In genomic region chr6:108092646-108093045, GRCm38 (mm10) we compare ENCODE assay signal across 24 mouse cellular contexts. TPM values are rescaled to one million over a fixed set of nuclear protein-coding genes. Genes with fewer than 3 reads are reported as not detected.
DNase-seq lines count a peak whose midpoint lies in the region; ATAC-seq and TF ChIP-seq lines count a peak whose summit lies in the region.
"Had no signal": no experiment of that assay in that cellular context is flagged by ENCODE, and none has a peak within 500 bp of the region (broad histone marks: within the 10 kb centered on the region; RNA-seq: fewer than 3 reads in every experiment).

No protein-coding gene starts in this region.

- WGBS in kidney, adult 2 months, result 57% methylated on average over 3 of the region's 3 CpGs
- WGBS in kidney, embryonic 16.5 days, result 82% methylated on average over 3 of the region's 3 CpGs

- H3K9me3 ChIP-seq in kidney, embryonic 16.5 days (ENCODE audit: low read length), result no peaks in the 10 kb centered on the region
- H3K9me3 ChIP-seq: embryonic facial prominence, embryonic 13.5 days; embryonic facial prominence, embryonic 15.5 days; forebrain, embryonic 10.5 days; forebrain, embryonic 12.5 days had no signal

- H3K4me1 ChIP-seq in kidney, adult 2 months (ENCODE audit: control insufficient read depth, insufficient read depth, low read length), result peaks cover 20% of the 10 kb centered on the region; the same call in 1 of the 2 replicates
- no peaks in the 10 kb centered on the region for H3K4me1 ChIP-seq in kidney, embryonic 16.5 days (ENCODE audit: insufficient read depth, low read length)
- H3K4me1 ChIP-seq: forebrain, embryonic 12.5 days had no signal

- H3K4me3 ChIP-seq in kidney, adult 2 months (ENCODE audit: insufficient read depth, low read depth, low read length), result no peak overlapping the region
- no peak overlapping the region for H3K4me3 ChIP-seq in kidney, embryonic 16.5 days (ENCODE audit: low read length)
- H3K4me3 ChIP-seq: embryonic facial prominence, embryonic 13.5 days; embryonic facial prominence, embryonic 15.5 days; erythroblast, embryonic 14.5 days; forebrain, embryonic 10.5 days; forebrain, embryonic 12.5 days had no signal

- no peak overlapping the region for H3K4me2 ChIP-seq in kidney, embryonic 16.5 days (replicated peaks; ENCODE audit: low read depth, low read length)
- H3K4me2 ChIP-seq: embryonic facial prominence, embryonic 13.5 days; embryonic facial prominence, embryonic 15.5 days; forebrain, embryonic 12.5 days had no signal

- no peak for ATAC-seq in kidney, embryonic 16.5 days (ENCODE audit: low FRiP score, low TSS enrichment)
- ATAC-seq: forebrain, embryonic 14.5 days had no signal

- peak overlapping the region; percentile 93 for H3K27ac ChIP-seq in kidney, adult 2 months (ENCODE audit: insufficient read depth, low read depth, low read length)
- no peak overlapping the region for H3K27ac ChIP-seq in kidney, embryonic 16.5 days (ENCODE audit: low read length)
- H3K27ac ChIP-seq: embryonic facial prominence, embryonic 13.5 days; embryonic facial prominence, embryonic 15.5 days; forebrain, embryonic 10.5 days; forebrain, embryonic 12.5 days had no signal

- TF ChIP-seq POLR2A in kidney, adult 2 months (IDR thresholded peaks at IDR 0.05; ENCODE audit: low read depth, low read length), result no peak

- peak; percentile 85 for DNase-seq in kidney, adult 2 months
- DNase-seq in kidney, postnatal 10 days, result no peak
- peak; percentile 82 for DNase-seq in kidney, adult 9 months
- DNase-seq in kidney, postnatal 25 days, result peak; percentile 56 to 79
- DNase-seq in kidney, postnatal 4 days, result no peak
- peak; percentile 71 to 79 for DNase-seq in kidney, postnatal 36 days
- no peak for DNase-seq in thymus, postnatal 36 days
- DNase-seq: adrenal gland, adult 2 months; adrenal gland, postnatal 10 days; adrenal gland, postnatal 25 days; cerebellum, adult 11 months; cerebellum, adult 18-20 months; cerebellum, adult 8-10 months; cerebellum, adult 9-11 months; cerebellum, postnatal 14 days; cerebellum, postnatal 36 days; embryo, embryonic 11 days had no signal

- no peaks in the 10 kb centered on the region for H3K27me3 ChIP-seq in kidney, adult 2 months (replicated peaks; ENCODE audit: control insufficient read depth, insufficient read depth, low read length)
- no peaks in the 10 kb centered on the region for H3K27me3 ChIP-seq in kidney, embryonic 16.5 days (ENCODE audit: insufficient read depth, low read length)
- H3K27me3 ChIP-seq: embryonic facial prominence, embryonic 13.5 days; embryonic facial prominence, embryonic 15.5 days; forebrain, embryonic 12.5 days had no signal

- H3K9ac ChIP-seq in kidney, embryonic 16.5 days (replicated peaks; ENCODE audit: low read length), result no peak overlapping the region
- H3K9ac ChIP-seq: embryonic facial prominence, embryonic 13.5 days; embryonic facial prominence, embryonic 15.5 days; forebrain, embryonic 12.5 days had no signal

- no peak for TF ChIP-seq CTCF in kidney, adult 2 months (conservative IDR thresholded peaks at IDR 0.05; ENCODE audit: insufficient read depth, insufficient read length, low read depth, low read length)

- H3K36me3 ChIP-seq in kidney, adult 2 months (ENCODE audit: control insufficient read depth, insufficient read depth, low read length), result no peaks in the 10 kb centered on the region
- H3K36me3 ChIP-seq in kidney, embryonic 16.5 days (ENCODE audit: insufficient read depth, low read length), result no peaks in the 10 kb centered on the region
- H3K36me3 ChIP-seq: embryonic facial prominence, embryonic 13.5 days; embryonic facial prominence, embryonic 15.5 days; forebrain, embryonic 10.5 days; forebrain, embryonic 12.5 days had no signal

RNA-seq across cellular contexts. Expression of gene Setmar, which starts 27.8 kb away (rescaled TPM):
- polyA plus RNA-seq in kidney, adult 2 months (2012; rRNA removed), result 3.6 and 3.7 TPM in 2 replicates
- polyA plus RNA-seq in kidney, embryonic 16.5 days (2015; fragmentation: Nextera tagmentation; extraction: Ambion mirVana), result 8.2 and 9.3 TPM in 2 replicates

Comparison
In these comparisons a context has a peak if more than half of its experiments do, and no peak if none do; other contexts are left out.
1. DNase-seq: peak in kidney, adult 2 months (single experiment), kidney, adult 9 months (single experiment), kidney, postnatal 25 days (2 of 2) and kidney, postnatal 36 days (2 of 2); none in kidney, postnatal 10 days (single experiment), kidney, postnatal 4 days (0 of 2) and thymus, postnatal 36 days (0 of 2).